Comparison of ENCODE assay signal across 26 mouse cellular contexts in genomic region chr11:57753538-57754203, GRCm38 (mm10). TPM values are rescaled to one million over a fixed set of nuclear protein-coding genes. Genes with fewer than 3 reads are reported as not detected.
DNase-seq lines count a peak whose midpoint lies in the region; ATAC-seq lines count a peak whose summit lies in the region.
"Had no signal": no experiment of that assay in that cellular context is flagged by ENCODE, and none has a peak within 500 bp of the region (broad histone marks: within the 10 kb centered on the region; RNA-seq: fewer than 3 reads in every experiment).

No protein-coding gene starts in this region.

- H3K4me1 ChIP-seq in hindbrain, embryonic 14.5 days (replicated peaks; ENCODE audit: control insufficient read depth, insufficient read depth, low read length) = peaks cover 7% of the 10 kb centered on the region; the same call in 1 of the 2 replicates
- H3K4me1 ChIP-seq in hindbrain, embryonic 11.5 days (replicated peaks; ENCODE audit: control insufficient read depth, insufficient read depth, low read length) = no peaks in the 10 kb centered on the region
- peaks cover 9% of the 10 kb centered on the region; the same call in 1 of the 2 replicates for H3K4me1 ChIP-seq in neural tube, embryonic 12.5 days
- H3K4me1 ChIP-seq: stomach, embryonic 15.5 days had no signal

- no peaks in the 10 kb centered on the region for H3K27me3 ChIP-seq in hindbrain, embryonic 14.5 days (ENCODE audit: control insufficient read depth, insufficient read depth, low read length)
- no peaks in the 10 kb centered on the region for H3K27me3 ChIP-seq in hindbrain, embryonic 11.5 days (ENCODE audit: control insufficient read depth, insufficient read depth, low read length)
- no peaks in the 10 kb centered on the region for H3K27me3 ChIP-seq in neural tube, embryonic 12.5 days (replicated peaks)
- H3K27me3 ChIP-seq: embryonic facial prominence, embryonic 12.5 days; intestine, embryonic 15.5 days; stomach, embryonic 15.5 days had no signal

- no peak overlapping the region for H3K4me2 ChIP-seq in hindbrain, embryonic 14.5 days (replicated peaks)
- no peak overlapping the region for H3K4me2 ChIP-seq in hindbrain, embryonic 11.5 days (replicated peaks; ENCODE audit: low read depth, low read length)
- no peak overlapping the region for H3K4me2 ChIP-seq in neural tube, embryonic 12.5 days (replicated peaks)
- H3K4me2 ChIP-seq: embryonic facial prominence, embryonic 12.5 days; heart, embryonic 12.5 days; intestine, embryonic 15.5 days; liver, embryonic 11.5 days; lung, embryonic 14.5 days; midbrain, embryonic 12.5 days; stomach, embryonic 15.5 days had no signal

- DNase-seq in hindbrain, embryonic 14.5 days (ENCODE audit: low spot score) = no peak
- no peak for DNase-seq in hindbrain, embryonic 11.5 days (ENCODE audit: low spot score)
- no peak for DNase-seq in neural tube, embryonic 10.5 days (ENCODE audit: extremely low spot score, low spot score)
- peak; percentile 26 for DNase-seq in mesoderm, embryonic 11.5 days (ENCODE audit: low read depth, low spot score)
- DNase-seq in retina, postnatal 1 day = no peak
- no peak for DNase-seq in gastrocnemius, adult 8-10 months (ENCODE audit: low spot score in 2 of 2)
- DNase-seq: adrenal gland, adult 2 months; cerebellum, adult 9-11 months; gastrocnemius, postnatal 36 days; heart, postnatal 36 days; kidney, adult 9 months; kidney, postnatal 36 days; layer of hippocampus, adult 9-11 months; left cerebral cortex, postnatal 4 days; lung, embryonic 14.5 days; lung, postnatal 4 days; thymus, adult 18-20 months; thymus, postnatal 4 days had no signal

- WGBS in hindbrain, embryonic 14.5 days = 52% methylated on average over 14 of the region's 14 CpGs
- 74% methylated on average over 14 of the region's 14 CpGs for WGBS in hindbrain, embryonic 11.5 days
- 53% methylated on average over 14 of the region's 14 CpGs for WGBS in neural tube, embryonic 12.5 days

- H3K4me3 ChIP-seq in hindbrain, embryonic 14.5 days (replicated peaks; ENCODE audit: low read length) = no peak overlapping the region
- H3K4me3 ChIP-seq in hindbrain, embryonic 11.5 days (ENCODE audit: low read depth, low read length) = no peak overlapping the region
- H3K4me3 ChIP-seq in neural tube, embryonic 12.5 days = no peak overlapping the region
- H3K4me3 ChIP-seq: embryonic facial prominence, embryonic 12.5 days; heart, embryonic 12.5 days; intestine, embryonic 15.5 days; left cerebral cortex, adult 2 months; midbrain, embryonic 12.5 days; stomach, embryonic 15.5 days had no signal

- ATAC-seq in hindbrain, embryonic 14.5 days (ENCODE audit: low FRiP score) = 0 out of 2 replicates have a peak, but pooled peaks have one; percentile 40
- ATAC-seq in hindbrain, embryonic 11.5 days (ENCODE audit: low FRiP score) = no peak
- peak; percentile 58; the same call in 1 of the 2 replicates for ATAC-seq in neural tube, embryonic 12.5 days (ENCODE audit: low FRiP score, low read depth)
- ATAC-seq: intestine, embryonic 15.5 days had no signal

- H3K9ac ChIP-seq in hindbrain, embryonic 14.5 days = no peak overlapping the region
- H3K9ac ChIP-seq in hindbrain, embryonic 11.5 days (ENCODE audit: low read depth, low read length) = no peak overlapping the region
- H3K9ac ChIP-seq in neural tube, embryonic 12.5 days = no peak overlapping the region
- H3K9ac ChIP-seq: embryonic facial prominence, embryonic 12.5 days; heart, embryonic 12.5 days; intestine, embryonic 15.5 days; lung, embryonic 14.5 days; midbrain, embryonic 12.5 days; stomach, embryonic 15.5 days had no signal

- H3K27ac ChIP-seq in hindbrain, embryonic 14.5 days = no peak overlapping the region
- no peak overlapping the region for H3K27ac ChIP-seq in hindbrain, embryonic 11.5 days (ENCODE audit: low read depth, low read length)
- H3K27ac ChIP-seq in neural tube, embryonic 12.5 days = no peak overlapping the region
- H3K27ac ChIP-seq: embryonic facial prominence, embryonic 12.5 days; intestine, embryonic 15.5 days; left cerebral cortex, adult 2 months; midbrain, embryonic 12.5 days; stomach, embryonic 15.5 days had no signal

- no peaks in the 10 kb centered on the region for H3K9me3 ChIP-seq in hindbrain, embryonic 14.5 days (ENCODE audit: control insufficient read depth, low read length)
- H3K9me3 ChIP-seq in hindbrain, embryonic 11.5 days (ENCODE audit: control insufficient read depth, low read length) = no peaks in the 10 kb centered on the region
- no peaks in the 10 kb centered on the region for H3K9me3 ChIP-seq in neural tube, embryonic 12.5 days
- H3K9me3 ChIP-seq: embryonic facial prominence, embryonic 12.5 days; heart, embryonic 12.5 days; intestine, embryonic 15.5 days; midbrain, embryonic 12.5 days; stomach, embryonic 15.5 days had no signal

- no peaks in the 10 kb centered on the region for H3K36me3 ChIP-seq in hindbrain, embryonic 14.5 days (replicated peaks; ENCODE audit: control insufficient read depth, insufficient read depth)
- H3K36me3 ChIP-seq in hindbrain, embryonic 11.5 days (ENCODE audit: control insufficient read depth, insufficient read depth, low read length) = no peaks in the 10 kb centered on the region
- no peaks in the 10 kb centered on the region for H3K36me3 ChIP-seq in neural tube, embryonic 12.5 days
- H3K36me3 ChIP-seq: embryonic facial prominence, embryonic 12.5 days; heart, embryonic 12.5 days; intestine, embryonic 15.5 days; midbrain, embryonic 12.5 days; stomach, embryonic 15.5 days had no signal

RNA-seq across cellular contexts. Expression of gene Sap30l, which starts 47.8 kb away (rescaled TPM):
- 12.6 and 15.5 TPM in 2 replicates for polyA plus RNA-seq in hindbrain, embryonic 14.5 days (2014; fragmentation: Nextera tagmentation; extraction: Ambion mirVana)
- 11.8 and 14.3 TPM in 2 replicates for polyA plus RNA-seq in hindbrain, embryonic 11.5 days (2014; fragmentation: Nextera tagmentation; extraction: Ambion mirVana)
- polyA plus RNA-seq in neural tube, embryonic 12.5 days (2016; fragmentation: Nextera tagmentation; extraction: Ambion mirVana) = 18.6 and 22.2 TPM in 2 replicates
- 10 to 100 TPM; 47.2 to 59.8 (median 55.3) TPM for total RNA-seq in gastrocnemius, adult 8-10 months (2022)
